Mouse (Mus musculus): ENCODE measurements around the gene Dnajc27. TPM values are rescaled to one million over a fixed set of nuclear protein-coding genes. Genes with fewer than 3 reads are reported as not detected.

The Dnajc27 gene
- polyA plus RNA-seq, 1 experiment from 2014 or later = 0.94 TPM

- Histone ChIP-seq H3K4me1 (ENCODE audit: control insufficient read depth, low read depth, low read length) (no peaks in the 10 kb centered on the region), H3K27me3 (ENCODE audit: control insufficient read depth, insufficient read depth, low read depth, low read length) (no peaks in the 10 kb centered on the region), H3K9me3 (replicated peaks; ENCODE audit: control insufficient read depth, low read length) (no peaks in the 10 kb centered on the region), H3K4me2 (ENCODE audit: low read depth, low read length) (no peak overlapping the region), H3K36me3 (ENCODE audit: control insufficient read depth, insufficient read depth) (no peaks in the 10 kb centered on the region), H3K4me3 (ENCODE audit: low read depth, low read length) (no peak overlapping the region), H3K27ac (ENCODE audit: low read length) (no peak overlapping the region), H3K9ac (ENCODE audit: low read depth, low read length) (no peak overlapping the region)
- WGBS (ENCODE audit: insufficient replicate concordance) = 66% methylated on average over 9 of the region's 9 CpGs
- no peak for ATAC-seq (ENCODE audit: low read depth)
Measured at GRCm38 (mm10) chr12:4071671-4072070, 10.7 kb upstream of the Dnajc27 start.

DNA sequence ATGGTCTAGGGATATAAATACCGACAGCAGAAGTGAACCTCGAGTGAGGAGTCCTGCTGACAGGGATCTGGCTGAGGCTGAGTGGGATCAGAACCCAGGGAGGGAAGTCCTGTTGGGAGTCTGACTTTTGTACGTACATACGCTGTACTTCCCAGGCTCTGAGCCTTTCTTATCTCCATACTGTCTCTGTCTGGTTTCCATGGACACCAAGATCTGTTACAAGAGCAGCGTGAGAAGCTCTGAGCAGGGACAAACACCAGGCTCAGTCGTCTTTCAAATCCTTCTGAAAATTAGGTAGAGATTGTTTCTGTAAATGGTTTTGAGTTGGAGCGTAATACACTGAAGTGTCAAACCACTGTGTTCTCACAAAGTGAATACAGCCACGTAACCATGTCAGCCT, 7.0 kb upstream of the Dnajc27 start:
- H3K36me3 ChIP-seq (ENCODE audit: control insufficient read depth, insufficient read depth) = no peaks in the 10 kb centered on the region
- WGBS (ENCODE audit: insufficient replicate concordance) = 45% methylated on average over 8 of the region's 8 CpGs

DNA sequence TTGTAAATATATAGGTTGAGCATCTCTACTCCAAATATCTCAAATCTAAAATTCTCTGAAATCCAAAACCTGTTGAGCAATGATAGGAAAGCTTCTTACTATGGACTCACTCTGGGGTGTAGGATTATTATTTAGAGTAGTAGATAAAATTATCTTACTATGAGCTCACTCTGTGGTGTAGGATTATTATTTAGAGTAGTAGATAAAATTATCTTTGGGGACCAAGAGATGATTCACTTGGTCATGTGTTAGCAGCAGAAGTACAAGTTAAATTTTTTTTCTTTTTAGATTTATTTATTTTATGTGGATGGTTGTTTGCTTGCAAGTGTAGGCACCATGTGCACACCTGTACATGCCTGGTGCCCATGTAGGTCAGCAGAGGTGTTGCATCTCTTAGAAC, 6.0 kb upstream of the Dnajc27 start:
- no peak overlapping the region for H3K4me2 ChIP-seq (ENCODE audit: low read depth, low read length)
- H3K4me3 ChIP-seq (ENCODE audit: low read depth, low read length) = no peak overlapping the region
- no peaks in the 10 kb centered on the region for H3K9me3 ChIP-seq (replicated peaks; ENCODE audit: control insufficient read depth, low read length)
- no peaks in the 10 kb centered on the region for H3K4me1 ChIP-seq (ENCODE audit: control insufficient read depth, low read depth, low read length)
- no peaks in the 10 kb centered on the region; the same call in 1 of the 2 replicates for H3K27me3 ChIP-seq (ENCODE audit: control insufficient read depth, insufficient read depth, low read depth, low read length)
- no peak overlapping the region for H3K27ac ChIP-seq (ENCODE audit: low read length)
- ATAC-seq (ENCODE audit: low read depth) = no peak
- H3K9ac ChIP-seq (ENCODE audit: low read depth, low read length) = no peak overlapping the region
- H3K36me3 ChIP-seq (ENCODE audit: control insufficient read depth, insufficient read depth) = no peaks in the 10 kb centered on the region

More for the DNA sequence above, 7.0 kb upstream of the Dnajc27 start:
- Histone ChIP-seq H3K4me2 (ENCODE audit: low read depth, low read length) (no peak overlapping the region), H3K9me3 (replicated peaks; ENCODE audit: control insufficient read depth, low read length) (no peaks in the 10 kb centered on the region), H3K27me3 (ENCODE audit: control insufficient read depth, insufficient read depth, low read depth, low read length) (no peaks in the 10 kb centered on the region; the same call in 1 of the 2 replicates), H3K4me3 (ENCODE audit: low read depth, low read length) (no peak overlapping the region), H3K27ac (ENCODE audit: low read length) (no peak overlapping the region), H3K9ac (ENCODE audit: low read depth, low read length) (no peak overlapping the region), H3K4me1 (ENCODE audit: control insufficient read depth, low read depth, low read length) (no peaks in the 10 kb centered on the region)
- no peak for ATAC-seq (ENCODE audit: low read depth)

- H3K4me1 ChIP-seq (ENCODE audit: control insufficient read depth, low read depth, low read length) = peaks cover 5% of the 10 kb centered on the region
- WGBS (ENCODE audit: insufficient replicate concordance) = 47% methylated on average over 1 of the region's 1 CpGs
- H3K9ac ChIP-seq (ENCODE audit: low read depth, low read length) = no peak overlapping the region
Measured at GRCm38 (mm10) chr12:4078069-4078468, 4.3 kb upstream of the Dnajc27 start.

DNA sequence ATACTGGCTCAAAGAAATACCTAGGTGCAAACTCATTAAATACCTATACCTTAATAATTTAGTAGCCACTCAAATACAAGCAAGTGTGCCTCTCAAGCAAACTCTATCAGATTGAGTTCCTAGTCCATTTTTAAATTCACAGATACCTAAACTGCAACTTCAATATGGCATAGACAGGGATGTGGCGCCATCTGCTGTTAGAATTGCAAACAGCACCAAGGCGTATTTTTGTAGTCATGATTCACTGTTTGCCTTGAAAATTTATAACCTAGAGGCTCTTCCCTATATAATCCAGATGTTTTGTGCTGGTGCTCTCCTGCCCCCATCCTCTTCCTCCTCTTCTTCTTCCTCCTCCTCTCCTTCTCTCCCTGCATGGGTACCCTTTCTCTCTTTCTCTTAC, 2.1 kb upstream of the Dnajc27 start:
- H3K9me3 ChIP-seq (replicated peaks; ENCODE audit: control insufficient read depth, low read length) = no peaks in the 10 kb centered on the region
- no peak for ATAC-seq (ENCODE audit: low read depth)
- H3K27ac ChIP-seq (ENCODE audit: low read length) = no peak overlapping the region
- H3K4me2 ChIP-seq (ENCODE audit: low read depth, low read length) = no peak overlapping the region
- H3K9ac ChIP-seq (ENCODE audit: low read depth, low read length) = no peak overlapping the region
- 3% methylated on average over 2 of the region's 2 CpGs for WGBS (ENCODE audit: insufficient replicate concordance)
- H3K36me3 ChIP-seq (ENCODE audit: control insufficient read depth, insufficient read depth) = no peaks in the 10 kb centered on the region
- H3K27me3 ChIP-seq (ENCODE audit: control insufficient read depth, insufficient read depth, low read depth, low read length) = no peaks in the 10 kb centered on the region; the same call in 1 of the 2 replicates
- H3K4me3 ChIP-seq (ENCODE audit: low read depth, low read length) = no peak overlapping the region
- peaks cover 6% of the 10 kb centered on the region for H3K4me1 ChIP-seq (ENCODE audit: control insufficient read depth, low read depth, low read length)

More at GRCm38 (mm10) chr12:4078069-4078468, 4.3 kb upstream of the Dnajc27 start:
- Histone ChIP-seq H3K4me3 (ENCODE audit: low read depth, low read length) (no peak overlapping the region), H3K9me3 (replicated peaks; ENCODE audit: control insufficient read depth, low read length) (no peaks in the 10 kb centered on the region), H3K36me3 (ENCODE audit: control insufficient read depth, insufficient read depth) (no peaks in the 10 kb centered on the region), H3K27me3 (ENCODE audit: control insufficient read depth, insufficient read depth, low read depth, low read length) (no peaks in the 10 kb centered on the region; the same call in 1 of the 2 replicates), H3K27ac (ENCODE audit: low read length) (no peak overlapping the region), H3K4me2 (ENCODE audit: low read depth, low read length) (no peak overlapping the region)
- ATAC-seq (ENCODE audit: low read depth) = no peak

- Histone ChIP-seq H3K9ac (ENCODE audit: low read depth, low read length) (no peak overlapping the region), H3K36me3 (ENCODE audit: control insufficient read depth, insufficient read depth) (no peaks in the 10 kb centered on the region), H3K4me1 (ENCODE audit: control insufficient read depth, low read depth, low read length) (peaks cover 6% of the 10 kb centered on the region), H3K4me2 (ENCODE audit: low read depth, low read length) (peak overlapping the region; percentile 96; the same call in 1 of the 2 replicates), H3K9me3 (replicated peaks; ENCODE audit: control insufficient read depth, low read length) (no peaks in the 10 kb centered on the region), H3K4me3 (ENCODE audit: low read depth, low read length) (no peak overlapping the region), H3K27me3 (ENCODE audit: control insufficient read depth, insufficient read depth, low read depth, low read length) (no peaks in the 10 kb centered on the region; the same call in 1 of the 2 replicates), H3K27ac (ENCODE audit: low read length) (no peak overlapping the region)
- no peak for ATAC-seq (ENCODE audit: low read depth)
- 68% methylated on average over 8 of the region's 8 CpGs for WGBS (ENCODE audit: insufficient replicate concordance)
Measured at GRCm38 (mm10) chr12:4083441-4083840, 1.1 kb downstream of the Dnajc27 start.

DNA sequence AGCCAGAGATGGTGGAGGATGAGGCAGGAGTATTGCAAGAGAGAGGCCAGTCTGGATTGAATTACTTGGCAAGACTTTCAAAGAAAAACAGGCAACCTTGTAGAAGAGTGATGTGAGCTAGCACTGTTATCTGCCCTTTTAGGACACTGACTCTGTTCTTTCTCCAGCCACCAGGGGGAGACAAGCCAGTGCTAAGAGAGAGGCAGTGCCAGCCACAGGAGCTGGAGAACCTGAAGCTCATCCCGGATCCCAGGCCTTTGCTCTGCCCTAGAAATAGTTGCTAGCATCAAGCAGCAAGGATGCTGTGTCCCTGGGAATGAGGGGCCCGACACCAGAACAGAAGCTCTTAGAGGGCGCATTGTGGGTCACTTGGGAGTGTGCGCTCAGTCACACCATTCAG, 25.0 kb downstream of the Dnajc27 start:
- H3K4me3 ChIP-seq (ENCODE audit: low read depth, low read length) = no peak overlapping the region
- no peaks in the 10 kb centered on the region for H3K9me3 ChIP-seq (replicated peaks; ENCODE audit: control insufficient read depth, low read length)
- no peak overlapping the region for H3K9ac ChIP-seq (ENCODE audit: low read depth, low read length)
- no peak overlapping the region for H3K27ac ChIP-seq (ENCODE audit: low read length)
- no peak overlapping the region for H3K4me2 ChIP-seq (ENCODE audit: low read depth, low read length)
- 73% methylated on average over 4 of the region's 4 CpGs for WGBS (ENCODE audit: insufficient replicate concordance)
- ATAC-seq (ENCODE audit: low read depth) = no peak
- H3K36me3 ChIP-seq (ENCODE audit: control insufficient read depth, insufficient read depth) = no peaks in the 10 kb centered on the region
- no peaks in the 10 kb centered on the region for H3K27me3 ChIP-seq (ENCODE audit: control insufficient read depth, insufficient read depth, low read depth, low read length)
- H3K4me1 ChIP-seq (ENCODE audit: control insufficient read depth, low read depth, low read length) = no peaks in the 10 kb centered on the region

GRCm38 (mm10) chr12:4116132-4116531, 33.7 kb downstream of the Dnajc27 start:
- H3K4me3 ChIP-seq (ENCODE audit: low read depth, low read length) = no peak overlapping the region
- no peaks in the 10 kb centered on the region for H3K36me3 ChIP-seq (ENCODE audit: control insufficient read depth, insufficient read depth)
- no peaks in the 10 kb centered on the region for H3K27me3 ChIP-seq (ENCODE audit: control insufficient read depth, insufficient read depth, low read depth, low read length)
- H3K4me2 ChIP-seq (ENCODE audit: low read depth, low read length) = no peak overlapping the region
- no peaks in the 10 kb centered on the region for H3K9me3 ChIP-seq (replicated peaks; ENCODE audit: control insufficient read depth, low read length)
- no peaks in the 10 kb centered on the region for H3K4me1 ChIP-seq (ENCODE audit: control insufficient read depth, low read depth, low read length)
- WGBS (ENCODE audit: insufficient replicate concordance) = 70% methylated on average over 9 of the region's 9 CpGs
- no peak for ATAC-seq (ENCODE audit: low read depth)
- H3K9ac ChIP-seq (ENCODE audit: low read depth, low read length) = no peak overlapping the region
- H3K27ac ChIP-seq (ENCODE audit: low read length) = no peak overlapping the region

DNA sequence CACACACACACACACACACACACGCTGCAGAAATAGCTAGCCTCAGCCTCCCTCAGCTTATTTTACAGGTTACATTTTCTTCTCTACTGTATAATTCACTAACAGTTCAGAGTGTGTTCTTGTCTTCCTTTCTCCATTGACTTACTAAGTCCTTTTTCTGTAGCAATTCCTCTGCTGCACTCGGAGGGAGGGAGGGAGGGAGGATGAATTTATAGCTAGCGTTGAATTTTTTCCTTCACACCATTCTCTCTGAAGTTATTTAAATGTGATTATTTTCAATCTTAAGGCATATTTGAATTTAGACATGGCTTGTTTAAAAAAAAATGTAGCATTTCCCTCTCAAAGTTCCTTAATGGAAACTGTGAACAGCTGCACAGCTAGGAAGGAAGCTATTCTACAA, 34.8 kb downstream of the Dnajc27 start:
- Histone ChIP-seq H3K36me3 (ENCODE audit: control insufficient read depth, insufficient read depth) (no peaks in the 10 kb centered on the region), H3K27me3 (ENCODE audit: control insufficient read depth, insufficient read depth, low read depth, low read length) (no peaks in the 10 kb centered on the region), H3K9ac (ENCODE audit: low read depth, low read length) (no peak overlapping the region), H3K27ac (ENCODE audit: low read length) (no peak overlapping the region), H3K4me3 (ENCODE audit: low read depth, low read length) (no peak overlapping the region), H3K9me3 (replicated peaks; ENCODE audit: control insufficient read depth, low read length) (no peaks in the 10 kb centered on the region), H3K4me1 (ENCODE audit: control insufficient read depth, low read depth, low read length) (no peaks in the 10 kb centered on the region), H3K4me2 (ENCODE audit: low read depth, low read length) (no peak overlapping the region)
- no peak for ATAC-seq (ENCODE audit: low read depth)
- WGBS (ENCODE audit: insufficient replicate concordance) = 59% methylated on average over 3 of the region's 3 CpGs
